Mouse (Mus musculus) hindbrain, embryonic 11.5 days (tissue): Measurements from ENCODE around the gene Pigu. TPM values are rescaled to one million over a fixed set of nuclear protein-coding genes. Genes with fewer than 3 reads are reported as not detected.

Experiments
- ATAC-seq: fragments of 200-750 bp; cut with Nextera tagmentation; 2 replicates; pipeline ENCODE4 v1.8.0; 2017; ENCODE audit warnings: mild to moderate bottlenecking, moderate TSS enrichment, moderate library complexity; ENCODE audit not compliant: low FRiP score
- DNase-seq: peaks from one replicate; pipeline ENCODE4 v3.0.0-alpha.2; 2015; ENCODE audit warnings: low spot score
- H3K27ac ChIP-seq: fragments of 300-500 bp; sonication (generic); 2 replicates; pipeline ENCODE4 v1.5.1; 2014; ENCODE audit warnings: mild to moderate bottlenecking, low read depth, low read length
- H3K27me3 ChIP-seq: fragments of 300-500 bp; sonication (generic); 2 replicates; pipeline ENCODE4 v1.6.1; 2014; ENCODE audit warnings: mild to moderate bottlenecking, low read length, moderate library complexity, mixed read lengths; ENCODE audit not compliant: control insufficient read depth, insufficient read depth
- H3K36me3 ChIP-seq: fragments of 300-500 bp; sonication (generic); 2 replicates; pipeline ENCODE4 v1.6.1; 2014; ENCODE audit warnings: mild to moderate bottlenecking, low read length, moderate library complexity, mixed read lengths; ENCODE audit not compliant: control insufficient read depth, insufficient read depth
- H3K4me1 ChIP-seq: fragments of 300-500 bp; sonication (generic); replicated peaks from 2 replicates; pipeline ENCODE4 v1.6.1; 2014; ENCODE audit warnings: low read length, mixed read lengths; ENCODE audit not compliant: control insufficient read depth, insufficient read depth
- H3K4me2 ChIP-seq: fragments of 300-500 bp; sonication (generic); replicated peaks from 2 replicates; pipeline ENCODE4 v1.6.1; 2014; ENCODE audit warnings: mild to moderate bottlenecking, low read depth, low read length
- H3K4me3 ChIP-seq: fragments of 300-500 bp; sonication (generic); 2 replicates; pipeline ENCODE4 v1.5.1; 2014; ENCODE audit warnings: low read depth, low read length
- H3K9ac ChIP-seq: fragments of 300-500 bp; sonication (generic); 2 replicates; pipeline ENCODE4 v1.6.1; 2014; ENCODE audit warnings: low read depth, low read length
- H3K9me3 ChIP-seq: fragments of 300-500 bp; sonication (generic); 2 replicates; pipeline ENCODE4 v1.6.1; 2016; ENCODE audit warnings: low read length; ENCODE audit not compliant: control insufficient read depth
- WGBS: fragments of 180-500 bp; shearing (Covaris S2); extraction: QIAGEN DNeasy Blood & Tissue Kit; methylation state at CpG from one replicate; pipeline ENCODE4 v1.1.7; 2014; 5-methylcytosine and 5-hydroxymethylcytosine counted together
- polyA plus RNA-seq: library from polyadenylated mRNA; unstranded; fragments of >200 nt; fragmentation: Nextera tagmentation; extraction: Ambion mirVana; gene quantifications from 2 replicates; pipeline ENCODE4 v1.2.1, GENCODE M21; 2014

Pigu gene
- polyA plus RNA-seq, 1 experiment from 2014 or later = 56.8 TPM

DNA sequence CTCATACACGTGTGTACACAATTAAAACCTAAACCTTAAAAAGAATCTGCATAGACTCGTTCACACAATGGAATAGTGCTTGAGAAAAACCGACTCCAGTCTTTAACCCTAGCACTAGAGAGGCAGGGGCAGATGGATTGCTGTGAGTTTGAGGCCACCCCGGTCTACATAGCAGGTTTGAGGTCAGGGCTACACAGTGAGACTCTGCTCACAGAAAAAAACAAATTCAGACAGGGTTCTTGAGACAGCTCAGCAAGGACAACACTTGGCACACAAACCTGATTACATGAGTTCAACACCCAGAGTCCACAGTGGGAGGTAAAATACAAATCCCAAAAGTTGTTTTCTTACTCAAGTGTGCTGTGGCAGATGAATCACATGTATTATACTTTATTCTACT is 31.2 kb downstream of the Pigu start:
- DNase-seq (no peak), ATAC-seq (no peak)
- H3K4me1 ChIP-seq = no peaks in the 10 kb centered on the region
- no peaks in the 10 kb centered on the region for H3K27me3 ChIP-seq
- no peaks in the 10 kb centered on the region for H3K9me3 ChIP-seq
- WGBS = 89% methylated on average over 4 of the region's 4 CpGs
- H3K4me2 ChIP-seq = no peak overlapping the region
- H3K36me3 ChIP-seq = peaks cover 5% of the 10 kb centered on the region; the same call in 1 of the 2 replicates
- no peak overlapping the region for H3K4me3 ChIP-seq
- H3K9ac ChIP-seq = no peak overlapping the region
- H3K27ac ChIP-seq = no peak overlapping the region

GRCm38 (mm10) chr2:155320596-155320995 is 36.6 kb downstream of the Pigu start:
- Histone ChIP-seq H3K27ac (no peak overlapping the region), H3K27me3 (no peaks in the 10 kb centered on the region), H3K4me2 (no peak overlapping the region), H3K4me1 (no peaks in the 10 kb centered on the region), H3K36me3 (no peaks in the 10 kb centered on the region), H3K9ac (no peak overlapping the region), H3K9me3 (no peaks in the 10 kb centered on the region), H3K4me3 (no peak overlapping the region)
- DNase-seq = no peak
- WGBS = 73% methylated on average over 5 of the region's 5 CpGs
- ATAC-seq = no peak

- no peaks in the 10 kb centered on the region for H3K36me3 ChIP-seq
- H3K4me3 ChIP-seq = no peak overlapping the region
- DNase-seq (no peak), ATAC-seq (no peak)
- no peaks in the 10 kb centered on the region for H3K4me1 ChIP-seq
- H3K9me3 ChIP-seq = no peaks in the 10 kb centered on the region
- no peaks in the 10 kb centered on the region for H3K27me3 ChIP-seq
- no peak overlapping the region for H3K4me2 ChIP-seq
- 93% methylated on average over 2 of the region's 2 CpGs for WGBS
- H3K27ac ChIP-seq = no peak overlapping the region
- H3K9ac ChIP-seq = no peak overlapping the region
Measured at GRCm38 (mm10) chr2:155318618-155319017, 38.6 kb downstream of the Pigu start.

DNA sequence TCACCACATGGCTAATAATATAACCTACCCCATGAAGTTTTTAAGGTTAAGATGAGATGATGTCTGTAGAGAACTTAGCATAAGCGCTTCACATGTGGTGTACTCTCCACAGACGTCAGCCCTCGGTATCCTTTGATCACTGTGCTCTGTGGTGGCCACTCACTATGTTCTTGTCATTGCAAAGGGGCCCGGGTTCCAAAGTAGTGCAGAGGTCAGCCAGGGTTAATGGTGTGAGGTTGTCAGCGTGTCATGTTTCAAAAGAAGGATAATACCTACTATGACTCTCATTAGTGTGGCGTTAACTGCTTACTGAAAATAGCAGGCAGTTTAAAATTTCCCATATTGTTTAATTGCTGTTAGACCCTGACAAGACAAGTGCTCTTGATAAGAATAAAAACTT is 43.6 kb downstream of the Pigu start:
- H3K4me1 ChIP-seq = no peaks in the 10 kb centered on the region
- no peak overlapping the region for H3K4me2 ChIP-seq
- no peaks in the 10 kb centered on the region for H3K9me3 ChIP-seq
- no peaks in the 10 kb centered on the region for H3K36me3 ChIP-seq
- H3K9ac ChIP-seq = no peak overlapping the region
- H3K27ac ChIP-seq = no peak overlapping the region
- peak; percentile 17 for DNase-seq
- WGBS = 48% methylated on average over 6 of the region's 6 CpGs
- ATAC-seq = no peak
- no peaks in the 10 kb centered on the region for H3K27me3 ChIP-seq
- H3K4me3 ChIP-seq = no peak overlapping the region

- H3K4me3 ChIP-seq = no peak overlapping the region
- H3K4me2 ChIP-seq = no peak overlapping the region
- H3K27me3 ChIP-seq = no peaks in the 10 kb centered on the region
- H3K4me1 ChIP-seq = no peaks in the 10 kb centered on the region
- ATAC-seq = no peak
- H3K9me3 ChIP-seq = no peaks in the 10 kb centered on the region
- H3K9ac ChIP-seq = no peak overlapping the region
- peak; percentile 67 for DNase-seq
- 53% methylated on average over 3 of the region's 3 CpGs for WGBS
- peak overlapping the region; percentile 67 for H3K27ac ChIP-seq
- H3K36me3 ChIP-seq = no peaks in the 10 kb centered on the region
Measured at GRCm38 (mm10) chr2:155308936-155309592, 48.2 kb downstream of the Pigu start.

- H3K4me2 ChIP-seq = no peak overlapping the region
- no peak for ATAC-seq
- no peaks in the 10 kb centered on the region for H3K27me3 ChIP-seq
- H3K9ac ChIP-seq = no peak overlapping the region
- no peaks in the 10 kb centered on the region for H3K9me3 ChIP-seq
- DNase-seq = no peak
- H3K4me1 ChIP-seq = no peaks in the 10 kb centered on the region
- H3K4me3 ChIP-seq = no peak overlapping the region
- WGBS = 89% methylated on average over 4 of the region's 4 CpGs
- peaks cover 6% of the 10 kb centered on the region; the same call in 1 of the 2 replicates for H3K36me3 ChIP-seq
- no peak overlapping the region for H3K27ac ChIP-seq
Measured at GRCm38 (mm10) chr2:155299563-155299962, 57.7 kb downstream of the Pigu start.

DNA sequence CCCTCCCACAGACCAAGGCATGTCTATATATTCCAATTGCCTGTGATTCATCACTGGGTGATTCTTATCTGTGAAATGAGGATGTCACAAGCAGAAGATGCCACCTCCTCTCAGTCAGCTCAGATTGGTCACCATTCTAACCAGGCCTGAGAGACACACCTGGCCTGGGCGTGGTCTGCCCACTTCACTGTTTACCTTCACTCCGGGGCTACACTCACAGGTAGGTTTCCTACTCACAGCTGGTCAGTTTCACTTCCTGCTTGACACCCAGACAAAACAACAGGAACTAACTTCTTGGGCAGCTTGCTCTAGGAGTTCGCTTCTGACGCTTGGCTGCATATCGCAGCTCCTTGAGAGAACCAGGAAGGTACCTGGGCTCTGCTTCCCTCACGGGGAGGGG is 61.8 kb downstream of the Pigu start:
- Histone ChIP-seq H3K9ac (no peak overlapping the region), H3K27me3 (no peaks in the 10 kb centered on the region), H3K4me1 (no peaks in the 10 kb centered on the region), H3K27ac (no peak overlapping the region), H3K36me3 (peaks cover 6% of the 10 kb centered on the region; the same call in 1 of the 2 replicates), H3K4me3 (no peak overlapping the region), H3K9me3 (no peaks in the 10 kb centered on the region), H3K4me2 (no peak overlapping the region)
- 97% methylated on average over 6 of the region's 6 CpGs for WGBS
- DNase-seq (no peak), ATAC-seq (no peak)

DNA sequence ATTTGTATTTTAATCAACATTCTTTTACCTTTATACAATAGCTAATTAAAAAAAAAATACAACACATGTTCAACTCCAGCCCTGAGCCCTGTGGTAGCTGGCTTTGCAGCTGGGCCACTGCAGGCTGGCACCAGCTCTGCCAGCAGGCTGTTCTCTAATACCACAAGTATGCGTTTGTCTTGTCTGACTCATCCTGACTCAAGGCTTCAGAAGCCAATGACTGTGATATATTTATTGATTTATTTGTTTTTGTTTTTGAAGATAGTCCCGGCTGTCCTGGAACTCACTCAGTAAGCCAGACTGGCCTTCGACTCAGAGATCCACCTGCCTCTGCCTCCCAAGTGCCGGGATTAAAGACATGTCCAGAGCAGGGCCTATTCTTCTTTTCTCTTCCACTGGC is 63.3 kb downstream of the Pigu start:
- H3K36me3 ChIP-seq = peaks cover 6% of the 10 kb centered on the region; the same call in 1 of the 2 replicates
- WGBS = 95% methylated on average over 4 of the region's 4 CpGs

GRCm38 (mm10) chr2:155293382-155293781 is 63.8 kb downstream of the Pigu start:
- Histone ChIP-seq H3K9me3 (no peaks in the 10 kb centered on the region), H3K4me2 (no peak overlapping the region), H3K9ac (no peak overlapping the region), H3K4me1 (no peaks in the 10 kb centered on the region), H3K27ac (no peak overlapping the region), H3K36me3 (peaks cover 6% of the 10 kb centered on the region; the same call in 1 of the 2 replicates), H3K4me3 (no peak overlapping the region), H3K27me3 (no peaks in the 10 kb centered on the region)
- ATAC-seq = no peak
- DNase-seq = no peak
- WGBS = 78% methylated on average over 2 of the region's 2 CpGs

More for the DNA sequence above, 63.3 kb downstream of the Pigu start:
- Histone ChIP-seq H3K4me3 (no peak overlapping the region), H3K4me2 (no peak overlapping the region), H3K9ac (no peak overlapping the region), H3K9me3 (no peaks in the 10 kb centered on the region), H3K27ac (no peak overlapping the region), H3K27me3 (no peaks in the 10 kb centered on the region), H3K4me1 (no peaks in the 10 kb centered on the region)
- no peak for ATAC-seq
- no peak for DNase-seq
